Mouse (Mus musculus) midbrain, postnatal 0 days (tissue): ENCODE data around the gene Cdyl2. TPM values are rescaled to one million over a fixed set of nuclear protein-coding genes. Genes with fewer than 3 reads are reported as not detected.

Experiments used
- ATAC-seq: fragments of 200-750 bp; cut with Nextera tagmentation; 2 replicates; pipeline ENCODE4 v1.8.0; 2017; ENCODE audit warnings: moderate number of reproducible peaks, mild to moderate bottlenecking, moderate TSS enrichment, moderate library complexity; ENCODE audit not compliant: low FRiP score
- DNase-seq: peaks from one replicate; pipeline ENCODE4 v3.0.0-alpha.2; 2015; ENCODE audit warnings: low spot score
- H3K27ac ChIP-seq: fragments of 300-500 bp; sonication (generic); 2 replicates; pipeline ENCODE4 v1.5.1; 2014; ENCODE audit warnings: low read depth, mild to moderate bottlenecking, low read length, mixed read lengths
- H3K27me3 ChIP-seq: fragments of 300-500 bp; sonication (generic); 2 replicates; pipeline ENCODE4 v1.6.1; 2014; ENCODE audit warnings: low read length, control low read depth, mixed read lengths; ENCODE audit not compliant: insufficient read depth
- H3K36me3 ChIP-seq: fragments of 300-500 bp; sonication (generic); 2 replicates; pipeline ENCODE4 v1.6.1; 2014; ENCODE audit warnings: low read length, control low read depth, mixed read lengths; ENCODE audit not compliant: insufficient read depth
- H3K4me1 ChIP-seq: fragments of 300-500 bp; sonication (generic); 2 replicates; pipeline ENCODE4 v1.6.1; 2014; ENCODE audit warnings: mild to moderate bottlenecking, control low read depth, antibody characterized with exemption, low read length, mixed read lengths; ENCODE audit not compliant: insufficient read depth
- H3K4me2 ChIP-seq: fragments of 300-500 bp; sonication (generic); 2 replicates; pipeline ENCODE4 v1.6.1; 2014; ENCODE audit warnings: low read depth, mild to moderate bottlenecking, low read length, mixed read lengths; ENCODE audit not compliant: poor library complexity, severe bottlenecking
- H3K4me3 ChIP-seq: fragments of 300-500 bp; sonication (generic); 2 replicates; pipeline ENCODE4 v1.5.1; 2014; ENCODE audit warnings: low read depth, mild to moderate bottlenecking, low read length, moderate library complexity
- H3K9ac ChIP-seq: fragments of 300-500 bp; sonication (generic); replicated peaks from 2 replicates; pipeline ENCODE4 v1.6.1; 2014; ENCODE audit warnings: mild to moderate bottlenecking, low read length, moderate library complexity, mixed read lengths; ENCODE audit not compliant: poor library complexity, severe bottlenecking
- H3K9me3 ChIP-seq: fragments of 300-500 bp; sonication (generic); 2 replicates; pipeline ENCODE4 v1.6.1; 2016; ENCODE audit warnings: low read length, control low read depth
- CTCF ChIP-seq: IDR thresholded peaks from 2 replicates; pipeline ENCODE4 v1.5.1; 2016; ENCODE audit warnings: antibody characterized with exemption, mild to moderate bottlenecking
- WGBS: fragments of 180-500 bp; shearing (Covaris S2); extraction: QIAGEN DNeasy Blood & Tissue Kit; methylation state at CpG from one replicate; pipeline ENCODE4 v1.1.7; 2014; 5-methylcytosine and 5-hydroxymethylcytosine counted together
- polyA plus RNA-seq: library from polyadenylated mRNA; unstranded; fragments of >200 nt; fragmentation: Nextera tagmentation; extraction: Ambion mirVana; gene quantifications from 2 replicates; pipeline ENCODE4 v1.2.1, GENCODE M21; 2015
- total RNA-seq: library from RNA; depleted of rRNA; stranded (reverse); fragments of >200 nt; gene quantifications from 2 replicates; pipeline ENCODE4 v1.2.3, GENCODE M21; 2014

Gene Cdyl2
- total and polyA plus RNA-seq, 2 experiments from 2014 or later, result 11.3 to 16.1 TPM

GRCm38 (mm10) chr8:116649975-116650725 is 82.6 kb downstream of the Cdyl2 start:
- 80% methylated on average over 16 of the region's 16 CpGs for WGBS
- DNase-seq (no peak), ATAC-seq (no peak)
- Histone ChIP-seq H3K36me3 (no peaks in the 10 kb centered on the region), H3K27ac (no peak overlapping the region), H3K4me2 (no peak overlapping the region), H3K9me3 (no peaks in the 10 kb centered on the region), H3K9ac (no peak overlapping the region), H3K27me3 (no peaks in the 10 kb centered on the region), H3K4me3 (no peak overlapping the region), H3K4me1 (no peaks in the 10 kb centered on the region)
- no peak for TF ChIP-seq CTCF

- TF ChIP-seq CTCF, result no peak
- H3K9ac ChIP-seq, result no peak overlapping the region
- H3K36me3 ChIP-seq, result no peaks in the 10 kb centered on the region
- ATAC-seq (no peak), DNase-seq (no peak)
- H3K4me3 ChIP-seq, result no peak overlapping the region
- no peaks in the 10 kb centered on the region for H3K27me3 ChIP-seq
- no peaks in the 10 kb centered on the region for H3K9me3 ChIP-seq
- 86% methylated on average over 4 of the region's 4 CpGs for WGBS
- no peak overlapping the region for H3K4me2 ChIP-seq
- no peaks in the 10 kb centered on the region for H3K4me1 ChIP-seq
- H3K27ac ChIP-seq, result no peak overlapping the region
These were observed 87.4 kb downstream of the Cdyl2 start for GRCm38 (mm10) chr8:116645376-116645775.

- no peak for DNase-seq
These were observed 91.9 kb downstream of the Cdyl2 start for GRCm38 (mm10) chr8:116640925-116641324.

GRCm38 (mm10) chr8:116637998-116638397 is 94.8 kb downstream of the Cdyl2 start:
- ATAC-seq, result no peak
- H3K27me3 ChIP-seq, result no peaks in the 10 kb centered on the region
- WGBS, result 81% methylated on average over 4 of the region's 4 CpGs
- H3K9ac ChIP-seq, result no peak overlapping the region
- no peaks in the 10 kb centered on the region for H3K36me3 ChIP-seq
- no peak for TF ChIP-seq CTCF
- no peak overlapping the region for H3K4me2 ChIP-seq
- no peak overlapping the region for H3K27ac ChIP-seq
- no peaks in the 10 kb centered on the region for H3K9me3 ChIP-seq
- no peaks in the 10 kb centered on the region for H3K4me1 ChIP-seq
- H3K4me3 ChIP-seq, result no peak overlapping the region
- no peak for DNase-seq

More at GRCm38 (mm10) chr8:116640925-116641324, 91.9 kb downstream of the Cdyl2 start:
- no peaks in the 10 kb centered on the region for H3K27me3 ChIP-seq
- H3K27ac ChIP-seq, result no peak overlapping the region
- no peak for TF ChIP-seq CTCF
- no peaks in the 10 kb centered on the region for H3K4me1 ChIP-seq
- WGBS, result 87% methylated on average over 10 of the region's 10 CpGs
- H3K4me3 ChIP-seq, result no peak overlapping the region
- ATAC-seq, result no peak
- H3K9me3 ChIP-seq, result no peaks in the 10 kb centered on the region
- no peak overlapping the region for H3K4me2 ChIP-seq
- no peak overlapping the region for H3K9ac ChIP-seq
- H3K36me3 ChIP-seq, result no peaks in the 10 kb centered on the region

GRCm38 (mm10) chr8:116637193-116637592 is 95.6 kb downstream of the Cdyl2 start:
- WGBS, result 90% methylated on average over 7 of the region's 7 CpGs
- no peak for TF ChIP-seq CTCF

GRCm38 (mm10) chr8:116636396-116636795 is 96.4 kb downstream of the Cdyl2 start:
- no peak for TF ChIP-seq CTCF
- Histone ChIP-seq H3K4me1 (no peaks in the 10 kb centered on the region), H3K36me3 (no peaks in the 10 kb centered on the region), H3K27me3 (no peaks in the 10 kb centered on the region), H3K4me3 (no peak overlapping the region), H3K9me3 (no peaks in the 10 kb centered on the region), H3K9ac (no peak overlapping the region), H3K27ac (no peak overlapping the region), H3K4me2 (no peak overlapping the region)
- ATAC-seq (no peak), DNase-seq (no peak)
- 91% methylated on average over 10 of the region's 10 CpGs for WGBS

More at GRCm38 (mm10) chr8:116637193-116637592, 95.6 kb downstream of the Cdyl2 start:
- Histone ChIP-seq H3K36me3 (no peaks in the 10 kb centered on the region), H3K4me3 (no peak overlapping the region), H3K4me1 (no peaks in the 10 kb centered on the region), H3K9ac (no peak overlapping the region), H3K27me3 (no peaks in the 10 kb centered on the region), H3K9me3 (no peaks in the 10 kb centered on the region), H3K4me2 (no peak overlapping the region), H3K27ac (no peak overlapping the region)
- ATAC-seq (no peak), DNase-seq (no peak)
